Mouse (Mus musculus) cortical plate, adult 2 months (tissue): ENCODE measurements around the gene Vegfa. TPM values are rescaled to one million over a fixed set of nuclear protein-coding genes. Genes with fewer than 3 reads are reported as not detected.

ENCODE experiments used
- H3K27ac ChIP-seq: fragments of 200-500 bp; 2 replicates; pipeline ENCODE4 v1.5.1; 2012; ENCODE audit warnings: low read length, control low read depth, inconsistent platforms; ENCODE audit not compliant: insufficient read depth
- H3K4me1 ChIP-seq: fragments of 200-500 bp; 2 replicates; pipeline ENCODE4 v1.6.1; 2011; ENCODE audit warnings: low read length; ENCODE audit not compliant: control insufficient read depth, insufficient read depth
- H3K4me3 ChIP-seq: fragments of 200-500 bp; 2 replicates; pipeline ENCODE4 v1.5.1; 2011; ENCODE audit warnings: mild to moderate bottlenecking, low read length, control low read depth; ENCODE audit not compliant: insufficient read depth
- CTCF ChIP-seq: fragments of 200-500 bp; IDR thresholded peaks from 2 replicates; pipeline ENCODE4 v1.5.1; 2011; ENCODE audit warnings: mild to moderate bottlenecking, control low read depth, low read length; ENCODE audit not compliant: insufficient read depth; ENCODE audit errors: extremely low read depth
- POLR2A ChIP-seq: fragments of 200-500 bp; IDR thresholded peaks from 2 replicates; pipeline ENCODE4 v1.6.1; 2011; ENCODE audit warnings: mild to moderate bottlenecking, low read length, control low read depth; ENCODE audit not compliant: insufficient read depth; ENCODE audit errors: extremely low read depth
- polyA plus RNA-seq: library from polyadenylated mRNA; depleted of rRNA; stranded (reverse); fragments of >200 nt; gene quantifications from 2 replicates; pipeline ENCODE4 v1.2.3, GENCODE M21; 2012

The Vegfa gene
- polyA plus RNA-seq, 1 experiment: 138 TPM

- TF ChIP-seq CTCF: no peak
- TF ChIP-seq POLR2A: no peak
- H3K4me1 ChIP-seq: no peaks in the 10 kb centered on the region
Measured at GRCm38 (mm10) chr17:46040561-46040960, 8.4 kb upstream of the Vegfa start.

GRCm38 (mm10) chr17:46038906-46039305, 6.7 kb upstream of the Vegfa start:
- Histone ChIP-seq H3K27ac (no peak overlapping the region), H3K4me3 (no peak overlapping the region), H3K4me1 (no peaks in the 10 kb centered on the region)
- TF ChIP-seq POLR2A (no peak), CTCF (no peak)

More at GRCm38 (mm10) chr17:46040561-46040960, 8.4 kb upstream of the Vegfa start:
- Histone ChIP-seq H3K4me3 (no peak overlapping the region), H3K27ac (no peak overlapping the region)

GRCm38 (mm10) chr17:46036400-46036799, 4.2 kb upstream of the Vegfa start:
- TF ChIP-seq POLR2A (no peak), CTCF (no peak)
- Histone ChIP-seq H3K4me3 (no peak overlapping the region), H3K27ac (no peak overlapping the region), H3K4me1 (no peaks in the 10 kb centered on the region)

GRCm38 (mm10) chr17:46034110-46034509, 1.9 kb upstream of the Vegfa start:
- Histone ChIP-seq H3K4me1 (peaks cover 1% of the 10 kb centered on the region; the same call in 1 of the 2 replicates), H3K27ac (no peak overlapping the region), H3K4me3 (no peak overlapping the region)
- TF ChIP-seq POLR2A (no peak), CTCF (no peak)

GRCm38 (mm10) chr17:46033607-46034006, 1.4 kb upstream of the Vegfa start:
- peaks cover 3% of the 10 kb centered on the region; the same call in 1 of the 2 replicates for H3K4me1 ChIP-seq
- TF ChIP-seq POLR2A (no peak), CTCF (no peak)

GRCm38 (mm10) chr17:46033122-46033521, 953 bp upstream of the Vegfa start:
- Histone ChIP-seq H3K4me1 (peaks cover 3% of the 10 kb centered on the region; the same call in 1 of the 2 replicates), H3K27ac (no peak overlapping the region), H3K4me3 (no peak overlapping the region; the same call in 1 of the 2 replicates)
- no peak for TF ChIP-seq POLR2A
- TF ChIP-seq CTCF: no peak

More at GRCm38 (mm10) chr17:46033607-46034006, 1.4 kb upstream of the Vegfa start:
- Histone ChIP-seq H3K27ac (no peak overlapping the region), H3K4me3 (no peak overlapping the region)

- H3K27ac ChIP-seq: peak overlapping the region; percentile 56
- peaks cover 3% of the 10 kb centered on the region; the same call in 1 of the 2 replicates for H3K4me1 ChIP-seq
- TF ChIP-seq POLR2A: no peak
- TF ChIP-seq CTCF: no peak
- H3K4me3 ChIP-seq: peak overlapping the region; percentile 77
Measured at GRCm38 (mm10) chr17:46031621-46032211, 453 bp downstream of the Vegfa start.

- H3K4me1 ChIP-seq: peaks cover 3% of the 10 kb centered on the region; the same call in 1 of the 2 replicates
- H3K27ac ChIP-seq: peak overlapping the region; percentile 56
- no peak for TF ChIP-seq CTCF
- TF ChIP-seq POLR2A: peak; percentile 9; the same call in 1 of the 2 replicates
- H3K4me3 ChIP-seq: peak overlapping the region; percentile 77
Measured at GRCm38 (mm10) chr17:46030731-46031620, 1.2 kb downstream of the Vegfa start.

GRCm38 (mm10) chr17:46030323-46030730, 1.8 kb downstream of the Vegfa start:
- Histone ChIP-seq H3K27ac (peak overlapping the region; percentile 54; the same call in 1 of the 2 replicates), H3K4me3 (peak overlapping the region; percentile 77), H3K4me1 (peaks cover 3% of the 10 kb centered on the region; the same call in 1 of the 2 replicates)
- TF ChIP-seq CTCF (no peak), POLR2A (no peak)
